Mouse (Mus musculus) forebrain, embryonic 14.5 days (tissue): ENCODE data around the gene Atp13a3. TPM values are rescaled to one million over a fixed set of nuclear protein-coding genes. Genes with fewer than 3 reads are reported as not detected.
A peak's percentile ranks its signal among the peaks of the same experiment; 100 is the strongest.

Experiments
- ATAC-seq: fragments of 200-750 bp; cut with Nextera tagmentation; 2 replicates; pipeline ENCODE4 v1.8.0; 2017; ENCODE audit warnings: mild to moderate bottlenecking, moderate library complexity
- DNase-seq: peaks from one replicate; pipeline ENCODE4 v3.0.0-alpha.2; 2015; ENCODE audit warnings: low spot score
- H3K27ac ChIP-seq: fragments of 300-500 bp; sonication (generic); 2 replicates; pipeline ENCODE4 v1.5.1; 2014; ENCODE audit warnings: low read depth, mild to moderate bottlenecking, control low read depth, low read length, moderate library complexity
- H3K27me3 ChIP-seq: fragments of 300-500 bp; sonication (generic); replicated peaks from 2 replicates; pipeline ENCODE4 v1.6.1; 2014; ENCODE audit warnings: low read length, control low read depth, mixed read lengths; ENCODE audit not compliant: control insufficient read depth, insufficient read depth
- H3K36me3 ChIP-seq: fragments of 300-500 bp; sonication (generic); 2 replicates; pipeline ENCODE4 v1.6.1; 2014; ENCODE audit warnings: low read length, control low read depth; ENCODE audit not compliant: control insufficient read depth, insufficient read depth
- H3K4me1 ChIP-seq: fragments of 300-500 bp; sonication (generic); 2 replicates; pipeline ENCODE4 v1.6.1; 2014; ENCODE audit warnings: antibody characterized with exemption, low read length, control low read depth; ENCODE audit not compliant: control insufficient read depth, insufficient read depth
- H3K4me2 ChIP-seq: fragments of 300-500 bp; sonication (generic); 2 replicates; pipeline ENCODE4 v1.6.1; 2014; ENCODE audit warnings: mild to moderate bottlenecking, control low read depth, low read length
- H3K4me3 ChIP-seq: fragments of 300-500 bp; sonication (generic); 2 replicates; pipeline ENCODE4 v1.5.1; 2014; ENCODE audit warnings: low read depth, low read length, control low read depth
- H3K9ac ChIP-seq: fragments of 300-500 bp; sonication (generic); 2 replicates; pipeline ENCODE4 v1.6.1; 2014; ENCODE audit warnings: mild to moderate bottlenecking, low read length, control low read depth, moderate library complexity
- H3K9me3 ChIP-seq: fragments of 300-500 bp; sonication (generic); replicated peaks from 2 replicates; pipeline ENCODE4 v1.6.1; 2016; ENCODE audit warnings: low read length, control low read depth, mixed read lengths; ENCODE audit not compliant: control insufficient read depth
- WGBS: fragments of 180-500 bp; shearing (Covaris S2); extraction: QIAGEN DNeasy Blood & Tissue Kit; methylation state at CpG from one replicate; pipeline ENCODE4 v1.1.7; 2014; 5-methylcytosine and 5-hydroxymethylcytosine counted together
- polyA plus RNA-seq: library from polyadenylated mRNA; unstranded; fragments of >200 nt; fragmentation: Nextera tagmentation; extraction: Ambion mirVana; gene quantifications from 2 replicates; pipeline ENCODE4 v1.2.1, GENCODE M21; 2014

Atp13a3 gene
- polyA plus RNA-seq, 1 experiment from 2014 or later: 7.3 TPM

DNA sequence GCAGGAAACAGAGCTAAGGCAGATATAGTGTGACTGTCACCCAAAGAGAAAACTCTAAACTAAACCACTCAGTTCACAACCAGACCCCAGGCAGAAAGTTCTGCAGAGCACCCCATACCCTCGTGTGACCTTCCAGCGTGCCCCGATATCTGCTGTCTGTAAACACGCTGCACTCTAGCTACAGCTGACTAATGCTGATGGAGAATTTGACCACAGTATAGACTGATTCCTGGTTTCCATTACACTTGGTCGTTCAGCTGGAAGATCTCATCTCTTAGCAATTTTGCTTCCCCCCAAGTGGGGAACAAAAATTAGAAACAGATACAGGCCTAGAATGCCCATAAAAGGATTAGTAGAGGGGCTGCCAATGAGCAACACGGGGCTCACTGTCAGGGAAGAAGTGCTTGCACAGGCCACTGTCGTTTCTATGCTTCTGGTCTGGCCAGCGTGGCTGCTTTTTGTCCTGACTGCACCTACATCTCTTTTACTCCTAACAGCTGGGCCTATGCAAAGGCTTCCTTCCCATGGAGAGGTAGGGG is 134.5 kb downstream of the Atp13a3 start:
- Histone ChIP-seq H3K9ac (no peak overlapping the region), H3K27ac (no peak overlapping the region), H3K4me1 (peaks cover 12% of the 10 kb centered on the region), H3K9me3 (no peaks in the 10 kb centered on the region), H3K27me3 (no peaks in the 10 kb centered on the region), H3K4me3 (no peak overlapping the region), H3K36me3 (no peaks in the 10 kb centered on the region), H3K4me2 (no peak overlapping the region)
- no peak for ATAC-seq
- DNase-seq: no peak
- 68% methylated on average over 8 of the region's 8 CpGs for WGBS

- ATAC-seq (no peak), DNase-seq (no peak)
- no peaks in the 10 kb centered on the region for H3K9me3 ChIP-seq
- WGBS: 71% methylated on average over 5 of the region's 5 CpGs
- H3K4me1 ChIP-seq: peaks cover 10% of the 10 kb centered on the region
- H3K4me2 ChIP-seq: no peak within 1 kb of the TSS
- H3K9ac ChIP-seq: no peak within 1 kb of the TSS
- H3K4me3 ChIP-seq: no peak within 1 kb of the TSS
- H3K36me3 ChIP-seq: no peaks in the 10 kb centered on the region
- no peak within 1 kb of the TSS for H3K27ac ChIP-seq
- H3K27me3 ChIP-seq: no peaks in the 10 kb centered on the region
Measured at GRCm38 (mm10) chr16:30267359-30267758, 138.4 kb downstream of the Atp13a3 start, which contains the start of gene Cpn2. Gene Cpn2, minus strand, starts transcription at chr16:30267499.

DNA sequence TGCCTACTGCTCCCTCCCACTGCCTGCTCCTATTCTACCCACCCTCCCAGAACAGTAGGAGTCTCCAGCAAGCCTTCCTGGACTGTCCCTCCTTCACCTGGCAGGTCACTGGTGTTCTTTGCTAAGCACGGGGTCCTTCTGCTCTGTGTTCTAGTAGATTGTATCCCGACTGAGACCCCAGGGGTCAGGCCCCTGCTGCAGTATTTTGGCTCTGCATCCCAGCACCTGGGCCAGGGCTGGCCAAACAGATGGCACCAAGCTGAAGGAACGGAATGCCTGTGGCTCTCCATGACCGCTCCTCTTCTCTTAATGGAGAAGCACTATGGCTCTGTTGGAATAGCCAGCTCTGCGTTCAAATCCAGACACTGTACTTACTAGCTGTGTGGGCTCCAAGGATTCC is 139.2 kb downstream of the Atp13a3 start:
- Histone ChIP-seq H3K36me3 (no peaks in the 10 kb centered on the region), H3K9ac (no peak overlapping the region), H3K4me3 (no peak overlapping the region), H3K4me2 (no peak overlapping the region), H3K9me3 (no peaks in the 10 kb centered on the region), H3K27ac (no peak overlapping the region), H3K4me1 (peaks cover 2% of the 10 kb centered on the region; the same call in 1 of the 2 replicates), H3K27me3 (no peaks in the 10 kb centered on the region)
- ATAC-seq (no peak), DNase-seq (no peak)
- WGBS: 84% methylated on average over 5 of the region's 5 CpGs

DNA sequence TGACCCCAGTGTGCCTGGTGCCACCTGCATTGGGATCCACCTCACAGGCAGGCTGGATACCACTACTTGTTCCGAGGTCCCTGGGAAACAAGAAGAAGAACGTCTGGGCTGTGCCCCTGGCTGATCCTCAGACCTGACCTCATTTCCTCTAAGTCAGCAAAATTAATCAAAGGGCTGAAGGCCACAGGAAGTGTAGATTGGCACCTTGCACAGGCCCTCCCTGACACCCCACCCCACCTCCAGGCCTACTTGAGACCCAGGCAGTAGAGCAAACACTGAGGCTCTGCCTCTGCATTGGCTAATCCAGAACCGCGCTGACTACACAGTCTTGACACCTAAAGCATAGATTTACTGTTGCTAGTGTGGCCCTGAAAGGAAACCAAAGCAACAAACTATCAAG is 140.2 kb downstream of the Atp13a3 start:
- ATAC-seq (no peak), DNase-seq (no peak)
- Histone ChIP-seq H3K4me1 (no peaks in the 10 kb centered on the region), H3K4me2 (no peak overlapping the region), H3K9me3 (no peaks in the 10 kb centered on the region), H3K9ac (no peak overlapping the region), H3K27me3 (no peaks in the 10 kb centered on the region), H3K36me3 (no peaks in the 10 kb centered on the region), H3K4me3 (no peak overlapping the region), H3K27ac (no peak overlapping the region)
- WGBS: 88% methylated on average over 4 of the region's 4 CpGs

GRCm38 (mm10) chr16:30263156-30263555 is 142.6 kb downstream of the Atp13a3 start:
- WGBS: 53% methylated on average over 4 of the region's 4 CpGs
- no peak overlapping the region for H3K4me2 ChIP-seq
- H3K27me3 ChIP-seq: no peaks in the 10 kb centered on the region
- 0 out of 2 replicates have a peak, but pooled peaks have one; percentile 54 for ATAC-seq
- H3K4me3 ChIP-seq: no peak overlapping the region
- H3K4me1 ChIP-seq: no peaks in the 10 kb centered on the region
- H3K27ac ChIP-seq: no peak overlapping the region
- no peak overlapping the region for H3K9ac ChIP-seq
- DNase-seq: no peak
- H3K9me3 ChIP-seq: no peaks in the 10 kb centered on the region
- no peaks in the 10 kb centered on the region for H3K36me3 ChIP-seq

GRCm38 (mm10) chr16:30262664-30263063 is 143.1 kb downstream of the Atp13a3 start:
- Histone ChIP-seq H3K36me3 (no peaks in the 10 kb centered on the region), H3K27ac (no peak overlapping the region), H3K4me2 (no peak overlapping the region), H3K27me3 (no peaks in the 10 kb centered on the region), H3K4me1 (no peaks in the 10 kb centered on the region), H3K9me3 (no peaks in the 10 kb centered on the region), H3K4me3 (no peak overlapping the region), H3K9ac (no peak overlapping the region)
- 0% methylated on average over 2 of the region's 2 CpGs for WGBS
- peak; percentile 82 for DNase-seq
- ATAC-seq: peak; percentile 55

Other genes with a start within 250 kb of the Atp13a3 start
- gene Cpn2, start 138.5 kb downstream of the Atp13a3 start, polyA plus RNA-seq: not detected in 2 replicates
- gene Lrrc15, start 122.7 kb downstream of the Atp13a3 start, polyA plus RNA-seq: 0.07 and 0.10 TPM in 2 replicates
- gene Gp5, start 95.2 kb downstream of the Atp13a3 start, polyA plus RNA-seq: 0.28 and 0.32 TPM in 2 replicates
- 57.5 and 62.4 TPM in 2 replicates for gene Tmem44, start 144.9 kb upstream of the Atp13a3 start, polyA plus RNA-seq
- 59.1 and 62.3 TPM in 2 replicates for gene Lsg1, start 181.6 kb upstream of the Atp13a3 start, polyA plus RNA-seq
- 6.1 and 6.7 TPM in 2 replicates for gene Fam43a, start 193.7 kb upstream of the Atp13a3 start, polyA plus RNA-seq